Mouse (Mus musculus) retina, postnatal 1 day (tissue): Measurements from ENCODE around the gene Catsperd.
"Not testable (repeated sequence)": the region's sequence is repeated elsewhere in the genome, so short reads cannot be mapped to it uniquely, and the experiment has no call there.

Source experiments
- DNase-seq: peaks from one replicate; pipeline ENCODE4 v3.0.0-alpha.2; 2012

Gene Catsperd

GRCm38 (mm10) chr17:56613236-56613844 is 14.6 kb upstream of the Catsperd start, which contains the start of gene Rpl36:
Rpl36 (plus strand) TSS chr17:56613416.
- DNase-seq, result peak; percentile 96

DNA sequence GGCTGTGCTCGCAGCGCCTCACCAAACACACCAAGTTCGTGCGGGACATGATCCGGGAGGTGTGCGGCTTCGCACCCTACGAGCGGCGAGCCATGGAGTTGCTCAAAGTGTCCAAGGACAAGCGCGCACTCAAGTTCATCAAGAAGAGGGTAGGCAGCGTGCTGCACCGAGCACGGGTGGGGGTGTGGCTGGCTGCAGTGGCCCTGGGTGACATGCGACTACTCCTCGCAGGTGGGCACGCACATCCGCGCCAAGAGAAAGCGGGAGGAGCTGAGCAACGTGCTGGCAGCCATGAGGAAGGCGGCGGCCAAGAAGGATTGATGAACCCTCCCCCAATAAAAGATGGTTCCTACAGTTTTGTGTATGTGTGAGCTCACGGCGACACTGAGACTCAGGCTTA is 14.1 kb upstream of the Catsperd start:
- peak; percentile 24 for DNase-seq

GRCm38 (mm10) chr17:56614391-56615135 is 13.4 kb upstream of the Catsperd start:
- no peak for DNase-seq

DNA sequence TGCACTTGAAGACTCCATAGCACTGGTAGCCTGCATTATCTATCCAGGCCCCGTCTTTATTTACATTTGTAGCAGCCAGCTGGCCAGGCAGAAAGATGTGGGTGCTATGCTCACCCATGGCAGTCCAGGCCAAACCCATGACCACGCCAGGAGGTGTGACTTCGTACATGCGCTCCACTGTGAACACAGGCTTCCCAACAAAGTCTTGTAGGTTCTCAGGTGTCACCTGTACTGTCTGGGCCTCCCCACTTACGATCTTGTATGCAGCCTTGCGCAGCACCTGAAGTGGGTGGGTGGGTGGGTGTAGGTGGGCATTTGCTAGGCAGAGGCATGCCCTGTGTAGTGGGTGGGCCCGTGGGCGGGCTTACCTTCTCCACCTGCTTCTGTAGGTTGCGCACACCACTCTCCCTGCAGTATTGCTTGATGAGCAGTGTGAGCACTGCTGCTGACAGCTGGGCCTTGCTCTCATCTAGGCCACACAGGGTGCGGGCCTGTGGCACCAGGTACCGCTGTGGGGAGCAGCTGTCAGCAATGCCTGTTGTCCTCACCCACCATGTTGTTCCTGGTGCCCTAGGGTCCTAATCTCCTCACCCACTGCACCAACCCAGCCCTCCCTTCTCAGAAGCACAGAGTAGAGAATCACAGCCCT is 12.7 kb upstream of the Catsperd start:
- no peak for DNase-seq

- no peak for DNase-seq
Measured at GRCm38 (mm10) chr17:56615792-56616191, 12.2 kb upstream of the Catsperd start.

- no peak for DNase-seq
Measured at GRCm38 (mm10) chr17:56616725-56617124, 11.2 kb upstream of the Catsperd start.

DNA sequence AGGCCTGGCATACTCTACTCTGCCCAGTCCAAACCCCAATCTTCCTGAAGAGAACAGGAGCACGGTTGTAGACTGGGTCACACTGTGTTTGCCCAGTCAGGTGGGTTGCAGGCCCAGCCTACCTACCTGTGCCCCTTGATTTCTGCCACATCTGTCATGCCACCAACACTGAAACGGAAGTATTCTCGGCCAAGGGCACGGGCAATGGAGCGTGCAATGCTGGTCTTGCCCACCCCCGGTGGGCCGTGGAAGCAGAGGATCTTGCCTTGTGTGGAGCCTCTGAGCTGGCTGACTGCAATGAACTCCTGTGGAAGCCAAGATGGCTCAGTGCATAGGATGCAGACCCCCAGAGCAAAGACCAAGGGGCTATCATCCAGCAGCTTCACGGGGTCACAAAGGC is 10.3 kb upstream of the Catsperd start:
- DNase-seq, result no peak

DNA sequence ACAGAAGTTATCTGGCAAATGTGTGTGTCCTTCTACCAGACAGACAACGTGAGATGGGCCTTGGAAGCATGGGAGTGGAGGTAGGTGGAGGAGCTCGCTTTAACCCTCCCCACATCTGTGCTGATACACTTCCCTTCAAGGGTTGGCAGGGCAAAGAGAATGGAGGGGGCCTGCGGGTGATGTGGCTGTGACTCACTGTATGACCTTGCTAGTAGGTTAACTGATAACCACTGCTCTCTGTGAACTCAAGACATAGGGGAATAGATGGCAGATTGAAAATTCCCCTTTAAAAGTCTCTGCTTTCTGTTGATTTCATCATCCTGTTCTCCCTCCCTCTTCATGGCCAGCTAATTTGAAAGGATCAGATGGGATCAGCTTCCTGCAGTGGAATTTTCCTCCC is 2.4 kb upstream of the Catsperd start:
- DNase-seq, result no peak

DNA sequence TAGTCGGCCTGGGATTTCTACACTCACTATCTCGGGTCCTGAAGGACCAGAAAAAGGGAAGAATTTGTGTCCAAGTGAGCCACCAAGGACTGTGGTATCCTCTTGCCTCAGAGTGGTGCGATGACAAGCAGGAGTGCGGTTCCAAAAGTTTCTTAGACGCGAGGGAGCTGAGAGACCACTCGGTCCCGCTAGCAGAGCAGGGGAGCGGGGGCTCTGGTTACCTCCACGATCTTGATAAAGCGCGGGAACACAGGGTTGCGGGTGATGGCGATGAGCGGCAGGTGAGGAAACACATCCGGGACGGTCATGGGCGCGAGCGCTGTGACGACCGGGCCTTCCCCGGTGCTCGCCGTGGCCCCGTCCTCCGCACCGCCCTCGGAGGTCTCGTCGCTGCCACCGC is 1.7 kb upstream of the Catsperd start:
- DNase-seq, result no peak

GRCm38 (mm10) chr17:56626754-56627470 is 1.0 kb upstream of the Catsperd start, which contains the start of gene Lonp1:
Lonp1 (minus strand) TSS chr17:56626887.
- peak; percentile 98 for DNase-seq

DNA sequence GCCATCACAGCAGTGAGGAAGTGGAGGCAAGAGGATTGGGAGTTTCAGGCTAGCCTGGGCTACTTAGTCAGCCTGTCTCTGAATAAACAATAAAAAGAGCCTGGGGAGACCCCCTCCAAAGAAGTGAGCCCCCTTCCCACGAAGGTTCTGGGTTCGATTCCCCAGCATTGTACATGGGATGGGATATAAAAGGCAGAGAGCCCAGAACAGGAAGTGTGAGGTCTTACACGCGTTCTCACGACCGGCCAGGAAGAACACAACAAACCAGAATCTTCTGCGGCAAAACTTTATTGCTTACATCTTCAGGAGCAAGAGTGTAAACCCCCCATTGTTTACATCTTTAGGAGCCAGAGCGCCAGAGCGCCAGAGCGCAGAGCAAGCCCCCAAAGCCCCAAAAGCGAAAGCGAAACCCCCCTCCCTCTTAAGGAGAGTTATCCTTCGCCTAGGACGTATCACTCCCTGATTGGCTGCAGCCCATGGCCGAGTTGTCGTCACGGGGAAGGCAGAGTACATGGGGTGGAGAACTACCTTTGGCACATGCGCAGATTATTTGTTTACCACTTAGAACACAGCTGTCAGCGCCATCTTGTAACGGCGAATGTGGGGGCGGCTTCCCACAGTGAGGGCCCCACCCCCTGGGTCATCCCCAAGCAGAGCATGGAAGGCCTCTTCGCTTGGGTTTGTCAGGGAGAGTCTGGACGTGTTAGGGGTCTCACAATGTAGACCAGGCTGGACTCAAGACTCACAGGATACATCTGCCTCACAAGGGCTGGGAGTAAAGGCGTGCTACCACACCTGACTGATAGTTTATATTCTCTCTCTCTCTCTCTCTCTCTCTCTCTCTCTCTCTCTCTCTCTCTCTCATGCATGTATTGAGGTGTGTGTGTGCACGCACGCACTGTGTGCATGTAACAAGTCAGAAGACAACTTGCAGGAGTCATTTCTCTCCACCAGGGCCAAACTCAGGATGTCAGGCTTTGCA is 2.1 kb downstream of the Catsperd start:
- not testable (repeated sequence) for DNase-seq

GRCm38 (mm10) chr17:56631807-56632206 is 3.9 kb downstream of the Catsperd start:
- no peak for DNase-seq

DNA sequence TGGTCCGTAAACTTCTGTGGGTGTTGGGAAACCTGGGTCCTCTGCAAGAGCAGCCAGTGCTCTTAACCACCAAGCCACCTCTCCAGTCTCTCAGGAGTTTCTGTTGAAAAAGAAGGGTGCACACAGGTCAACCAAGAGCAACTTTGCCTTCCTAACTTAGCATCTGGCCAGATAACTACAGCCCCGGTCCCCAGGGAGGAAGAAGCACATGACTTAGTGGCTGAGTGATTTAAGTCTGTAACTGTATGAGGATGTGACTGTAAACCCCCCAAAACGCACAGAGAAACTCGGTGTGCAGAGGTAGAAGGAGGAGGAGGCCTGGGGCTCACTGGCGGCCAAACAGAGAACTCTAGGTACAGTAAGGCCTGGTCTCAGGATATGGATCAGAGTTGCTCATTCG is 6.1 kb downstream of the Catsperd start:
- no peak for DNase-seq

DNA sequence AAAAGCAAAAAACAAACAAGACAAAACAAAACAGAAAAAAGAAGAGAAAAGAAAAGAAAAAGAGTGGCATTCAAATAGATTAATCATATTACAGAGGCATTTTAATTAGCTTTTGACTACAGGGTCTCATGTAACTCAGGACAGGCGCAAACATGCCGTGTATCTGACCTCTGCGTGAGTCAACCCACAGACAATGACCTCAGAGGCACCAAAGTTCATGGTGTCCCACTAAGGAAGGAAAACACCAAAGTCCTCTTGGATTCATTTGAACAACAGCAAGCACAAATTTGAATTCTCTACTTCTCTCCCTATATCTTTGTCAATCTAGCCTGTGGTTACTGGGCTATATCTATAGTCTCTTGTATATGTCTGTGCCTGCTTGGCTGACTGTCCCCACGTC is 15.3 kb downstream of the Catsperd start:
- no peak for DNase-seq

DNA sequence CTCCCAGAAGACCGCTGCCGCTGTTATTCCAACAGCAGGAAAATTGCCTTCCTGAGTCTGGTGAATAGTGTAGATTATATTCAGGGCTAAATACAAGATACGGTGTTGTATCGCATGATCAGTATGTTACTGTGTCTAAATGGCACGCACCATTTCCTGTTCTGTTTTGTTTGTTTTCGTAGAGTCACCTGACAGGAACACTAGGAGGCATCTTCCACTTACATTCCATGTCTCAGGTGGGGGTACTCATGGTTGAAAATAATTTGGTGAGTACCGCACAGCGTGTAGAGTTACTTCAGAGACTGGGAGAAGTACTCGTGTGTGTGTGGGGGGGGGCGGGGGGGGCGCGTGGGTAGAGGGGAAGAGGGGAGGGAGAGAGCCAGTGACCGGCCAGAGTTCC is 19.6 kb downstream of the Catsperd start:
- no peak for DNase-seq

- peak; percentile 39 for DNase-seq
Measured at GRCm38 (mm10) chr17:56651801-56652200, 23.9 kb downstream of the Catsperd start.

GRCm38 (mm10) chr17:56654771-56655170 is 26.8 kb downstream of the Catsperd start:
- DNase-seq, result no peak

GRCm38 (mm10) chr17:56655311-56655710 is 27.4 kb downstream of the Catsperd start:
- no peak for DNase-seq

- DNase-seq, result peak; percentile 40
Measured at GRCm38 (mm10) chr17:56656171-56656570, 28.2 kb downstream of the Catsperd start.

DNA sequence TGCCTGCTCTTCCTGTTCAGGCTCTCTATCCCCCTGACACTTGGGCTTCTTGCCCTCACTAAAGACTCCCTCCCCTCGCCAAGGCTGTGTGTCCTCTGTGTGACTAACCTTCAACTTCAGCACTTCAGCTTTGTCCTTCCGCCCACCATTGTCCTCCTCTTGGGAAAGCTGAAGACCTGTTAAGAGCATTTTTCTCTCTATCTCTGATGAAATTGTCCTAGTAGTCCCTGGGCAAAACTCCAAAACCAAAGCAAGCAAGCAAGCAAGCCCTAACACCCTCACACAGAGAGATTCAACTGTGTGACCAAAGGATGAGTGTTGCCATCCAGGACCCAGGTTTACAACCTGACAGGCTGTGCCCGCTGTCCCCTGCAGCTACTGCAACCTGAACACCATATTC is 35.7 kb downstream of the Catsperd start:
- DNase-seq, result no peak

GRCm38 (mm10) chr17:56664333-56664732 is 36.4 kb downstream of the Catsperd start:
- DNase-seq, result peak; percentile 60

- DNase-seq, result no peak
Measured at GRCm38 (mm10) chr17:56666384-56666783, 38.4 kb downstream of the Catsperd start.
